Mouse (Mus musculus) layer of hippocampus, adult 2 months (tissue): ENCODE measurements at regions not wholly inside any gene's neighbourhood (a gene's known extent, or its start where the extent isn't known, plus 50 kb on each side); places are given as distances from the start of the nearest gene placed in this dataset.

Source experiments
- DNase-seq, 2 experiments: peaks; one replicate each; pipeline ENCODE4 v3.0.0; 2022; ENCODE audit warnings: low spot score in 2 of 2
- H3K27ac ChIP-seq: fragments of 200-600 bp; 2 replicates; pipeline ENCODE4 v1.8.1; 2022
- H3K4me3 ChIP-seq: fragments of 200-600 bp; 2 replicates; pipeline ENCODE4 v1.8.1; 2022; ENCODE audit warnings: mild to moderate bottlenecking
- CTCF ChIP-seq: fragments of 200-600 bp; conservative IDR thresholded peaks from 2 replicates; pipeline ENCODE4 v1.8.1; 2022; ENCODE audit warnings: antibody characterized with exemption, mild to moderate bottlenecking, moderate library complexity

- no peak for TF ChIP-seq CTCF
- no peak for DNase-seq
- no peak overlapping the region for H3K4me3 ChIP-seq
- H3K27ac ChIP-seq, result no peak overlapping the region
Observed at GRCm38 (mm10) chr2:80717979-80718378, 100.9 kb downstream of the Nup35 start.

- peak in 1 of 2 experiments; percentile 51 for DNase-seq
- Histone ChIP-seq H3K27ac (peak overlapping the region; percentile 85), H3K4me3 (no peak overlapping the region)
- TF ChIP-seq CTCF, result no peak
Observed at GRCm38 (mm10) chr2:80724085-80724484, 107.0 kb downstream of the Nup35 start.

GRCm38 (mm10) chr2:80731324-80731723, 114.3 kb downstream of the Nup35 start:
- peak; percentile 18 to 62 for DNase-seq
- no peak overlapping the region for H3K4me3 ChIP-seq
- TF ChIP-seq CTCF, result no peak
- peak overlapping the region; percentile 40 for H3K27ac ChIP-seq

- Histone ChIP-seq H3K27ac (no peak overlapping the region), H3K4me3 (no peak overlapping the region)
- DNase-seq, result no peak
- no peak for TF ChIP-seq CTCF
Observed at GRCm38 (mm10) chr2:80746737-80747136, 129.7 kb downstream of the Nup35 start.

- no peak overlapping the region for H3K4me3 ChIP-seq
- peak; percentile 83 for TF ChIP-seq CTCF
- peak; percentile 44 to 64 for DNase-seq
- no peak overlapping the region for H3K27ac ChIP-seq
Observed at GRCm38 (mm10) chr2:80762013-80762612, 145.1 kb downstream of the Nup35 start.

- H3K27ac ChIP-seq, result no peak overlapping the region
- TF ChIP-seq CTCF, result no peak
- DNase-seq, result no peak
- no peak overlapping the region for H3K4me3 ChIP-seq
Observed at GRCm38 (mm10) chr2:80771176-80771575, 154.1 kb downstream of the Nup35 start.

GRCm38 (mm10) chr2:80772455-80772854, 155.4 kb downstream of the Nup35 start:
- DNase-seq, result peak in 1 of 2 experiments; percentile 2
- H3K4me3 ChIP-seq, result no peak overlapping the region
- TF ChIP-seq CTCF, result peak; percentile 24; the same call in 1 of the 2 replicates

GRCm38 (mm10) chr2:80786370-80786769, 169.3 kb downstream of the Nup35 start:
- Histone ChIP-seq H3K27ac (peak overlapping the region; percentile 5; the same call in 1 of the 2 replicates), H3K4me3 (no peak overlapping the region)
- no peak for DNase-seq
- TF ChIP-seq CTCF, result no peak

More at GRCm38 (mm10) chr2:80772455-80772854, 155.4 kb downstream of the Nup35 start:
- no peak overlapping the region for H3K27ac ChIP-seq

GRCm38 (mm10) chr2:80793345-80794147, 176.5 kb downstream of the Nup35 start:
- no peak for DNase-seq
- Histone ChIP-seq H3K4me3 (no peak overlapping the region), H3K27ac (no peak overlapping the region)
- TF ChIP-seq CTCF, result no peak

GRCm38 (mm10) chr2:80794148-80794507, 177.1 kb downstream of the Nup35 start:
- no peak overlapping the region for H3K27ac ChIP-seq
- no peak overlapping the region for H3K4me3 ChIP-seq
- no peak for TF ChIP-seq CTCF
- DNase-seq, result no peak

GRCm38 (mm10) chr2:80819268-80819667, 202.2 kb downstream of the Nup35 start:
- Histone ChIP-seq H3K4me3 (no peak overlapping the region), H3K27ac (no peak overlapping the region)
- TF ChIP-seq CTCF, result no peak
- DNase-seq, result no peak

GRCm38 (mm10) chr2:80851056-80851455, 234.0 kb downstream of the Nup35 start:
- peak in 1 of 2 experiments; percentile 46 for DNase-seq
- TF ChIP-seq CTCF, result no peak
- Histone ChIP-seq H3K4me3 (no peak overlapping the region), H3K27ac (no peak overlapping the region)

- DNase-seq, result no peak
- no peak overlapping the region for H3K27ac ChIP-seq
- no peak for TF ChIP-seq CTCF
- no peak overlapping the region for H3K4me3 ChIP-seq
Observed at GRCm38 (mm10) chr2:80855214-80855613, 238.2 kb downstream of the Nup35 start.

GRCm38 (mm10) chr2:80870046-80870445, 253.0 kb downstream of the Nup35 start:
- no peak for TF ChIP-seq CTCF
- peak in 1 of 2 experiments; percentile 12 for DNase-seq
- no peak overlapping the region for H3K27ac ChIP-seq
- peak overlapping the region; percentile 48 for H3K4me3 ChIP-seq
